Mouse (Mus musculus) kidney, postnatal 4 days (tissue): ENCODE data around the gene Dbf4.

Experiments
- DNase-seq, 2 experiments: peaks; one replicate each; pipeline ENCODE4 v3.0.0; 2021; ENCODE audit warnings: mixed read lengths in 2 of 2

The Dbf4 gene

GRCm38 (mm10) chr5:8366771-8367613 is 55.5 kb downstream of the Dbf4 start:
- DNase-seq: peak; percentile 7 to 22

- peak in 1 of 2 experiments; percentile 11 for DNase-seq
Observed at GRCm38 (mm10) chr5:8362361-8362760, 60.2 kb downstream of the Dbf4 start.

- DNase-seq: no peak
Observed at GRCm38 (mm10) chr5:8357677-8358076, 64.8 kb downstream of the Dbf4 start.

- peak; percentile 23 to 29 for DNase-seq
Observed at GRCm38 (mm10) chr5:8356885-8357651, 65.4 kb downstream of the Dbf4 start.

GRCm38 (mm10) chr5:8356326-8356725 is 66.2 kb downstream of the Dbf4 start:
- DNase-seq: peak; percentile 33 to 42

- DNase-seq: peak; percentile 12 to 24
Observed at GRCm38 (mm10) chr5:8349557-8349956, 73.0 kb downstream of the Dbf4 start.
